Mouse (Mus musculus) adrenal gland, adult (tissue): ENCODE results near the gene Rbm19.

Experiments
- DNase-seq, 2 experiments: peaks; one replicate each; pipeline ENCODE4 v3.0.0; 2022 to 2023; ENCODE audit warnings: low spot score in 1 of 2; ENCODE audit not compliant: inconsistent age in 2 of 2

The Rbm19 gene

DNA sequence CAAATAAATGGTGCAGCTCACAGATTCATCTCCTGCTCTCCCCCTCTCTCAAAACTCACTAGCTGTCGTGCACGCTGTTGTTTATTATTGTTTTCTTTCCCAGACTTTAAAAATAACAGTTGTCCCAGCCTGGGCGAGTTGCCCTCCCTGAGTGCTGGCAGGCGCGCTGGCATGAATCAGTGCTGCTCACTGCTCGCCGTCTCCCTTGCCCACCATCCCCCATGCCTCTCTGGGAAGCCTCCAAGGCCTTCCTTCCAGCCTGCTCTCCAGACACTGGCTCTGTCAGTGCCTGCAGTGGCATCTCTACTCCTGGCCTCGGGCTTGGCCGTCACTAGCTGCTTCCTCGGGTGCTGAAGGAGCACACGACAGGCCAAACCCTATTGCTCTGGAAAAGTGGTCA lies 48.2 kb downstream of the Rbm19 start:
- DNase-seq, result peak; percentile 40 to 77

- DNase-seq, result no peak
Observed at GRCm38 (mm10) chr5:120165061-120165942, 49.0 kb downstream of the Rbm19 start.

GRCm38 (mm10) chr5:120167787-120168325 lies 51.6 kb downstream of the Rbm19 start:
- DNase-seq, result peak; percentile 19 to 56

DNA sequence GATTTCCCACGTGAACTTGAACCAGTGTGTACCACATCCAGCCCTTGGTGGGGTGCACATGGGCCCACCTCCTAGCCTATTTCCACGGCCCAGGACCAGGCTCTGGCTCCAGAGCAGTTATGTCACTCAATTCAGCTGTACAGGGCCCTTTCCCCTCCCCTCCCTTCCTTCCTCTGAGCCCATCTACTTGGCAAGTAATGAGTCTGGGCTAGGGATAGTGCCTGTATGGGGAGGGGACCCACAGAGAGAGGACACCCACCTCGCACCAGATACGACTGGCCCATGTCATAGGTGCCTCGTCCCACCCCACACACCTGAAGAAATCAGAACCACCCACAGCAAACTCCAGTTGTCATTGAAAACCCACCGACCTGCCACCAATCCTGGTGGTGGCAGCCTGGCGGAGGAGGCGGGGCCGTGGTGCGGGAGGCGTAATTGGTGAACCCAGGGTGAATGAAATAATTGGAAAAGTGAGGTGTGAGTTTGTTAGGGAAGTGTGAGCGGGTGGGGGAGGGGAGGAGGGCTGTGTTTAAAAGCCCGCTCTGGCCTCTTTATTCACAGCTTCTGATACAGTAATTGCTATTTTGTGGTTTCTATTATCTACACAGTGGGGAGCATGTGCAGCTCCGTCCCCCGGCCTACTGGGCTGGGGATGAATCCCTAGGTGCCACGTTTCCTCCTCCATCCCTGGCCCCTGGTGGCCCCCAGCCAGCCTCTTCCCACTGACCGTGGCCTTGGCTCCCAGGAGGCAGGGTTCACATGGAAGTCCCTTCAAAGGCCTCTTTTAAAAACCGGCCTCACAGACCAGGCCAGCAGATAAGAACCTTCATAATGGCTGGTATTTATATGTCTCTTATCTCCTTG lies 55.8 kb downstream of the Rbm19 start:
- DNase-seq, result no peak

GRCm38 (mm10) chr5:120172729-120173101 lies 56.5 kb downstream of the Rbm19 start:
- DNase-seq, result no peak

- no peak for DNase-seq
Observed at GRCm38 (mm10) chr5:120174317-120174716, 58.1 kb downstream of the Rbm19 start.

- no peak for DNase-seq
Observed at GRCm38 (mm10) chr5:120175217-120175616, 59.0 kb downstream of the Rbm19 start.

DNA sequence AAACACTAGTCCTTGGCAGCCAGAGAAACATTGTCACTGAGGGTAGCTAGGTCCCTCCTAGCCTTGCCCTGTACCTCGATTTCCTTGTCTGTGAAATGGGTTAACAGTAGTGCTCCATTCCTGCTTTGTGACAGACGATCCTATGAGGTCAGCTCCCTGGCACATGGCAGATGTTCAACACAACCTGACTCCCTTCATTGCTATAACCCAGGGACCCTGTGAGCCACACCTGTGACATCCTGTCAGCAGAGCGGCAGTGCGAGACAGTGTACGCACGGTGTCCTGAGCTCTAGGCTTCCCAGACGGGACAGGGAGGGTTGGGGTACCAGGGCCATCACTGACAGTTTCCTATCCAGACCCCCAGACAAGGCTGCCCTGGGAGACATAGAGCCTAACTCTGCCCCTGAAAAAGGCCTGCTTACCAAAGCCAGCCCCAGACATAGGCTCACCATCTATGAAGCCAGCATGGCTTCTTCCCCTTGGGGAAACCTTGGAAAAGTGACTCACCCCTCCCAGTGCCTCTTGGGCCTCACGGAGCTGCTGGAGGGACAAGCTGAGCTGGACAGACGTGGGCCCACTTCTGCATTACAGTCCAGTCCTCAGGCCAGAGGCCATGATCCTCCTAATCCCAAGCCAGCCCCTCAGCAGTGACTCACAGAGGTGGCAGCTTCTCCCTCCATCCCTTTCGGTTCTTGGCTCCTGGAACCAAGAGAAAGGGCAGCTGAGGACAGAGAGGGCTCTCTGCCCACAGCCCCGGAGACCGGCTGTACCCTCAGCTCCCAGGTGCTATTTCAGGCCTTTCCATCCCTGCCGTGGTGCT lies 60.2 kb downstream of the Rbm19 start:
- peak; percentile 28 to 56 for DNase-seq

DNA sequence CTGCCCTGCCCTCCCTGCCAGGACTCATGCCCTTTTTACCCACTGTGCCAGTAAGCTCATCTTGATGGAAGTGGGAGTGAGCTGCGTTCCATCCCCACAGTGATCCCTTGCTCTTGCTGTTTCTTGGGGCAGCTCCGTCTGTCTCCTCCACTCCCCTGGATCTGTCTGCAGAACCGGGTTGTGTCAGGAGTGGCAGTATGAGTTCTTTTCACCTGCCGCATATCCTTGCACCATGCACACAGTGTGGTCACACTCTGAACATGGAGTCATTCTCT lies 60.7 kb downstream of the Rbm19 start:
- no peak for DNase-seq

- peak; percentile 62 to 81 for DNase-seq
Observed at GRCm38 (mm10) chr5:120180102-120180501, 63.8 kb downstream of the Rbm19 start.

DNA sequence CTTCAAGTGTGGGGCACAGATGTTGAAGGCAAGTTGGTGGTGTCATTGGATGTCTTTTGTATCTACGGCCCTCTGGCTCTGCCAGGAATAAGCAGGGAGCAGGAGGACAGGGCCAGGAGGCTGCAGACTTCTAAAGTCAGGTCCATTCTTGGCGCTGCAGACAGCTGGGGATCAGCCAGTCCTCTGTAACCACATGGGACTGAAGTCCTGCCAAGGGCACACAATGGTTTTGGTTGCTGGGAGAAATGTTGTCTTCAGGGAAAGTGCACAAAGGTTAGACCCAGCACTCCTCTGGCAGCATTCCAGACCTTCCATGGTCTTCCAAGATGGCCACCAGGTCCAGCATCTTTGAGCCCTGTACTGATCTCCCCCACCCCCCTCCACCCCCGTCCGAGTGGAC lies 65.1 kb downstream of the Rbm19 start:
- peak in 1 of 2 experiments; percentile 55 for DNase-seq

DNA sequence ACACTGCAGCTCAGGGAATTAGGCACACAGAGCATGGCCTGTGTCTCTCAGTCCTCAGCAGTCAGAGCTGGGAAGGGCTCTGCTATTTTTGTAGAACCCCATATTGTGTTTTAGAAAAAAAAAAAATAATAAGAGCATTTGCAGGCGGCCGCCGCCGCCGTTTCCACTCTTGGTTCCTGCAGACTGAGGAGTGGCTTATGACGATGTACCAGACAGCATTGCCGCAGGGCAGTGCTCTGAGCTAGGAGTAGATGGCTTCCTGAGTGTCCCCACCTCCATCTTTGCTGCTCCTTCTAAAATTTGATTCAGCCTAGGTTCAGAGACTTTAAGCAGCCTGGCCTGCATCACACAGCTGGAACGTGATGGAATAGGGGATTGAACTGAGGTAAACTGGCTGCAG lies 67.1 kb downstream of the Rbm19 start:
- no peak for DNase-seq

GRCm38 (mm10) chr5:120183790-120184189 lies 67.5 kb downstream of the Rbm19 start:
- DNase-seq, result no peak

DNA sequence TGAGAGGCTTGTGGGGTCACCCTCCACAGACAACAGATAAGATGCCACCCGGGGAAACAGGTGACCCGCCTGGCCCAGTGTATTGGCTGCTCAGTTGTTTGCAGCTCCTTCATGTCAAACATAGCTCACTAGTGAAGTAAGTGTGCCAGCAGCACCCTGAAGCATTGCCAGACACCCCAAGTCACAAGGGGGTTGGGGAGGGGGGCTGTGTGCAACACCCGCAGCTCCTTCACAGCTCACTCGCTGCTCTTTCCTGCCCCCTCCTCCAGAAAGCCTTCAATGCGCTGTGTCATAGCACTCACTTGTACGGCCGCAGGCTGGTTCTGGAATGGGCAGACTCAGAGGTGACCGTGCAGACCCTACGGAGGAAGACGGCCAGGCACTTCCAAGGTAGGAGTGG lies 69.7 kb downstream of the Rbm19 start:
- no peak for DNase-seq

- DNase-seq, result no peak
Observed at GRCm38 (mm10) chr5:120188541-120188940, 72.3 kb downstream of the Rbm19 start.

DNA sequence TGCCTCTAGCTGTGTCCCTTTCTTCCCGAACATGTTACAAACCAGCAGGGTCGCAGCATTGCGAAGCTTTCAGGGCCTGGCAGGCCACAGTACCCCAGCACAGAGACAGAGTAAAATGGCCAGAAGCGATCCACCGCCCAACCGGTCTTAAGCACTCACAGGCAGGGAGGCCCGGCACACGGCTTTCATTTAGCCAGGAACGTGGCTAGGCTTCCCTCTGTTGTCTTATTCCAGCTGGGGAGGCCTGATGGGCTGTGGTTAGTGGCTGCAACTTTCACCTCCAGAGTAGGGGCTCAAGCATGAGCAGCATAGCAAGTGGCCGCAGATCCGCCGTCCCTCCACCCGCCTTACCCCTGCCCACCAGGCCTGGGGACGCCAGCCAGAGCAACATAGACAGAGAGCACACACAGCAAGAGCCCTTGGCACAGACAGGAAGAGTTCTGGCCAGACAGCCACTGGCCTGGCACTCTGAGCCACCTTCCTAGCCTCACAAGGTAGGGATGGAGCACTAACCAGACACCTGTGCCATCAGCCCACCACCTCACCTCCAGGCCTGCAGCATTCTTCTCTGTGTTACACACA lies 73.8 kb downstream of the Rbm19 start:
- no peak for DNase-seq

DNA sequence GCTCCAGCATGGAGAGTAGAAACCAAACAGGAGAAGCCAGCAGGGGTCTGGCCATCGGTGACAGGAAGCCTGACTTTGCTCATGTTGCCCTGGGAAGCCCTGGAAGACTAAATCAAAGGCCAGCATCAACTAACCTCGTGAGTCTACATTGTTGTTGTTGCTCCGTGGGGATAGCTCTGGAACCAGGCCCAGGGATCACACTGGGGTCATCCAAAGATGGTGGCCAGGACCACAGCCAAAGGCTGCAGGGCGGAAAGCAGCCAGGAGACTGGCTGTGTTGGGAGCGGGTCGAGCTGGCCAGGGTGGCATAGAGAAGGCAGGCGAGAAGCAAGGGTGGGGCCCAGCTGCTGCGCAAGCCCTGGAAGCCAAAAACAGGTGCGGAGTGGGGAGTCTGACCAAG lies 75.4 kb downstream of the Rbm19 start:
- no peak for DNase-seq

DNA sequence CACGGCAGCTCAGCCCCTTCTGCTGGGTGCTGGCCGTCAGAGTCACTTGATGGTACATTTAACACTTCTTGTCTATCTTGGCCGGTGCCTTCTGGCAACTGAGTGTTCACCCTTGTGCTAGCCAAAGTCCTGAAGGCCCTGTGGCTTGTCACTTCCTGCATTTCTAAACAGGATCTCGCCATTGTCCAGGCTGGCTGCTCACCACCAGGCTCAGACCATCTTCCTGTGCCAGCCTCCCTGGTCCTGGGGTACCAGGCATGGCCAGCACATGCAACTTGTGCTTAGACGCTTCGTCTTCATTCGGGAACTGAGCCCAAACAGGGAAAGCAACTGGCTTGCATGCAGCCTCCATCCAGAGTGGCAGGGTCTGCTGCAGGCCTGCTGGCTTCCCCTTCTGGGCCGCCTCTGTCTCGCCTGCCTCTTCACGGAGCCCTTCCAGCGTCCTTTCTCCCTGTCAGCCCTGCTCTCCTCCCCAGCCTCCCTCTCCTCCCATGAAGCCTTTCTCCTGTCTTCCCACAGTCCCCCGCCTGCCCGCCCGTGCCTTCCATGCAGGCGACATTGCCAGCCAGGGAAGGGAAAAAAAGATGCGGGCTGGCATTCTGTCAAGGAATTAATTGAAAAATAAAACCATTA lies 78.2 kb downstream of the Rbm19 start:
- DNase-seq, result no peak

DNA sequence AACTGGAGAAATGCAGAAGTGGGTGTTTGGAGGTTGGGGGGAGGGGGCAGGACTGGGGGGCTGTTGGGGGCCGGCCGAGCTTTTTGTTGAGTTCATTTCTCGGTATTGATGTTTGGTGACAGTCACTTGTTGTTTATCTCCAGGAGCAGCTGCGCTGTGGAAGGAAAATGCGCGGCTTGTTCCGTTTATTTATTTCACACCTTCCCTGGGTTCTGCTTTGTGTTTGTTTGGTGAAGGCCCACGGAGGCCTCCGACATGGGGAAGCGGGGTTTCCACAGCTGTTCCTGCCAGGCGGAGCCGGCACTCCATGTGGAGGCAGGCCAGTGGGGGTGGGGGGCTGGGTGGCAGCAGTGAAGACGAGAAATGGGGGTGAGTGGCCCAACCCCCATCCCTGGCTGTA lies 78.7 kb downstream of the Rbm19 start:
- DNase-seq, result no peak

DNA sequence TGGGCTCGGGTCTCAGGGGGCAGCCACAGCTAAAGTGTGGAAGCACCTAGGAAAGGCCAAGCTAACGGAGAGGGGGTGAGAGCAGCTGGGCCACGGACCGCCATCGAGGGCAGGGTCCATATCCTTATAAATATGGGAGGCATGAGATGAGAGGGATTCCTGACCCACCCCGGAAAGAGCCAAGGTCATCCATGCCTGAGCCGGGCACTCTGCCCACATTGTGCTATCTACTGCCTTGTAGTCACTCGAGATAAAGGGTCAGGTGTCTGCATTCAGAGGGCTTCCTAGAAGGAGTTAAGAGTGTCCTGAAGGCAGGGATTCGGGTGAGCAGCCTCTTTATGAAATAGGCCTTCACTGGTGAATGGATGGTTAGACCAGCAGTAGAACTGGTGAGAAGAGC lies 80.6 kb downstream of the Rbm19 start:
- peak; percentile 30 to 73 for DNase-seq
